Mouse (Mus musculus) C3H10T1/2 (cell line): ENCODE measurements around the gene Rab22a. TPM values are rescaled to one million over a fixed set of nuclear protein-coding genes. Genes with fewer than 3 reads are reported as not detected.

ENCODE experiments used
- polyA plus RNA-seq, 2 experiments: library from polyadenylated mRNA; unstranded; fragments of >200 nt; fragmentation: generic; extraction: Trizol; gene quantifications; one replicate each; pipeline ENCODE4 v1.2.1; 2012; ENCODE audit warnings: missing spikeins in 2 of 2

Rab22a gene
- polyA plus RNA-seq: 10 to 100 TPM in 1 of 2 experiments, 1 to 10 TPM in 1; 4.4 to 12.4 TPM

DNA sequence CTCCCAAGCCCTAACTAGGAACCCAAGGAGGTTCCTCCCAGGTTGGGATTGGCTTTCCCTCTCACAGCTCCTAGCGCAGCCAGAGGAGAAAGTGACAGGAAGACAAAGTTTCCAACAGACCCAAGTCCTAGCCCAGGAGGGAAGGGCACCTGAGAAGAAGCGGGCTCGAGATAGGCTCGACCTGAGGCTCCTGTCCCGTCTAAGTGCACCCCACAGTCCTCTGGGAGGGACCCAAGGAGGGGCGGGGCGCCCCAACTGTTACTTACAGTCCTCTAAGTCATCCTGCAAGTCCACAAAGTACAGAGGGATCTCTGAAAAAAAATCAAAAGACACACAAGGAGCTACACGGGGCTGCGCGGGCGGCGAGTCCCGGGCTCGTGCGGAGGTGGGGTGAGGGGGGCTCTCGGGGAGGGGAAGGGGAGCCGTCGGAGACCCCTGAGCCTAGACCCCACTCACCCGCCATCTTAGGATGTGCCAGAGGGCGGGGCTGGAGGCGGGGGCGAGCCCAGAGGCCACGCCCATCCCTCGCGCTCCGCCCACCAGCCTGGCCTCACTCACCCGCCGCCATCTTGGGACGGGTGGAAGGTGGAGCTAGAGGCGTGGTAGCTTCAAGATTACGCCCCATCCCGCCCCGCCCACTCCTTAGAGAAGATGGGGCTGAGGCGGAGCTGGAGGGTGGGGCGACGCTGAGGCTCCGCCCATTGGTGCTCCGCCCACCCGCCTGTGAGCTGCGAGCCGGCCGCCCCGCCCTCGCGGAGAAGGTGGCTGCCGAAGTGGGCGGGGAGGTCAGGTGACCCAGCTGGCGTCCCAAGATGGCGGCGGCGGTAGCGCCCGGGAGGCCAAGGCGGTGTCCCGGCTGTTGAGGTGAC lies at the start of gene Rab22a:
Gene Rab22a, plus strand, starts transcription at position 704 of the 869 bp plus-strand sequence.

DNA sequence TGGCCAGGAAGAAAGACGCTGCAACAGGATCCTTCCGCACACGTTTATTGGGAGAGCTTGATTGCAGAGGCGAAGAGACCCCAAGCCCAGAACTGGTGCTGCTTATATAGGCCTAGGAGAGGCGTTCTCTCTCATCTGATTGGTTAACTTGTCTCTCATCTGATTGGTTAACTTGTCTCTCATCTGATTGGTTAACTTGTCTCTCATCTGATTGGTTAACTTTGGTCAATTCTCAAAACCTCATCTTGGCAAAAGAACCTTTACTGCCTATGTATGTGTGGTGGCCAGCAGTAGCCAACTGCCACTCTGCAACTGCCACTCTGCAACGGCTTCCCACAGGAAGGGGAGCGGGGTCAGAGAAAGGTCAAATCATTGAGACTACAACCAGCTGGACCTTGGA lies 59.6 kb downstream of the Rab22a start, which contains the start of gene 1700010B08Rik:
Gene 1700010B08Rik, plus strand, starts transcription at position 301 of the 400 bp plus-strand sequence.

DNA sequence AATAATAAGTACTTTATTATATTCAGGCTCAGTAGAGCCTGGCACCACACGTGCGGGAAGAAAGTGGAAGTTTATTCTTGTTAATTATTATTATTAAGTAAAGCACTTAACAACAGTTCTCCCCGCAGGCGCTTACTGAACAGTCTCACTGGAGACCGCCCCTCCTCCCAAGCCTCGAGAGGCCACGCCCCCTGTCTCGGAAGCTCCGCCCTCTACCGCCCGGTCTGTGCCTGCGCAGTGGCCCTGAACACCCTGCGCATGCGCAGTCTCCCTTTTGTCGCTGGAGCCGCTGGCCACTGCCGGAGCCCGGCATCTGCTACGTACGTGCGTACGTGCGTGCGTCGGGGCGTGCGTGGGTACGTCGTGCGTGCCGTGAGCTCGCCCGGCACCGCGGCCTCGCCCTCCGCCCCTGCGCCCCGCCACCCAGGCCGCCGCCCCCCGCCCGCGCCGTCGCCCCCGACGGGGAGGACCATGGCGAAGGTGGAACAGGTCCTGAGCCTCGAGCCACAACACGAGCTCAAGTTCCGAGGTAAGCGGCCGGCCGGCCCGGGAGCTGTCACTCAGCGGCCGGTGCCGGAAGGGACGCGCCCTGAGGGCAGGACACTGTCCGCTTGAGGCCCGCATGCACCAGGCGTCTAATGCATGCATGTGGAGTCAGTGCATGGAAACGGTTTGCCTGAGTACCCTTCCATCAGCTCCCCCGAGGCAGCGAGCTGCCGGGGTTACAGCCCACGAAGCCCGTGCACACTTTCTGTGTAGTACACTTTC lies 77.8 kb downstream of the Rab22a start, which contains the start of gene Vapb:
Gene Vapb, plus strand, starts transcription at position 290 of the 768 bp plus-strand sequence.

Other genes starting within 250 kb of the Rab22a start
- gene 1700021F07Rik, start 137.2 kb upstream of the Rab22a start, polyA plus RNA-seq: not detected
- gene Ankrd60, start 81.4 kb upstream of the Rab22a start, polyA plus RNA-seq: not detected
- not detected for gene 1700010B08Rik, start 59.7 kb downstream of the Rab22a start, polyA plus RNA-seq
- gene Vapb, start 77.8 kb downstream of the Rab22a start, polyA plus RNA-seq: 10 to 100 TPM; 13.5 to 29.3 TPM